Mouse (Mus musculus) liver, postnatal 0 days (tissue): ENCODE measurements around the gene Tmem202. TPM values are rescaled to one million over a fixed set of nuclear protein-coding genes. Genes with fewer than 3 reads are reported as not detected.

Source experiments
- ATAC-seq: fragments of 200-750 bp; cut with Nextera tagmentation; 2 replicates; pipeline ENCODE4 v1.8.0; 2017; ENCODE audit warnings: mild to moderate bottlenecking, moderate library complexity
- DNase-seq: peaks from one replicate; pipeline ENCODE4 v3.0.0-alpha.2; 2016
- H3K27ac ChIP-seq: fragments of 300-500 bp; sonication (generic); 2 replicates; pipeline ENCODE4 v1.5.1; 2014; ENCODE audit warnings: antibody characterized with exemption, moderate library complexity, mild to moderate bottlenecking, low read depth
- H3K27me3 ChIP-seq: fragments of 300-500 bp; sonication (generic); 2 replicates; pipeline ENCODE4 v1.6.1; 2014; ENCODE audit warnings: low read length, control low read depth, mixed read lengths; ENCODE audit not compliant: insufficient read depth
- H3K36me3 ChIP-seq: fragments of 300-500 bp; sonication (generic); replicated peaks from 2 replicates; pipeline ENCODE4 v1.6.1; 2014; ENCODE audit warnings: mild to moderate bottlenecking, control low read depth, low read length, moderate library complexity, mixed read lengths; ENCODE audit not compliant: insufficient read depth
- H3K4me1 ChIP-seq: fragments of 300-500 bp; sonication (generic); 2 replicates; pipeline ENCODE4 v1.6.1; 2014; ENCODE audit warnings: antibody characterized with exemption, mild to moderate bottlenecking, control low read depth; ENCODE audit not compliant: insufficient read depth
- H3K4me2 ChIP-seq: fragments of 300-500 bp; sonication (generic); 2 replicates; pipeline ENCODE4 v1.6.1; 2014; ENCODE audit warnings: low read depth, mild to moderate bottlenecking, low read length, moderate library complexity, mixed read lengths
- H3K4me3 ChIP-seq: fragments of 300-500 bp; sonication (generic); 2 replicates; pipeline ENCODE4 v1.5.1; 2014; ENCODE audit warnings: low read depth, low read length
- H3K9ac ChIP-seq: fragments of 300-500 bp; sonication (generic); replicated peaks from 2 replicates; pipeline ENCODE4 v1.6.1; 2014; ENCODE audit warnings: mild to moderate bottlenecking, moderate library complexity
- H3K9me3 ChIP-seq: fragments of 300-500 bp; sonication (generic); 2 replicates; pipeline ENCODE4 v1.6.1; 2016; ENCODE audit warnings: mild to moderate bottlenecking, control low read depth, low read length, mixed read lengths
- CTCF ChIP-seq: sonication (generic); IDR thresholded peaks from 2 replicates; pipeline ENCODE4 v1.5.1; 2016; ENCODE audit warnings: antibody characterized with exemption, low read depth
- EP300 ChIP-seq: IDR thresholded peaks from 2 replicates; pipeline ENCODE4 v1.6.1; 2016; ENCODE audit warnings: antibody characterized with exemption, low read depth, mild to moderate bottlenecking
- WGBS: fragments of 180-500 bp; shearing (Covaris S2); extraction: QIAGEN DNeasy Blood & Tissue Kit; methylation state at CpG from one replicate; pipeline ENCODE4 v1.1.7; 2014; ENCODE audit not compliant: insufficient replicate concordance; 5-methylcytosine and 5-hydroxymethylcytosine counted together
- polyA plus RNA-seq: library from polyadenylated mRNA; unstranded; fragments of >200 nt; fragmentation: Nextera tagmentation; extraction: Ambion mirVana; gene quantifications from 2 replicates; pipeline ENCODE4 v1.2.1, GENCODE M21; 2015

The Tmem202 gene
- polyA plus RNA-seq, 1 experiment from 2014 or later, result 0.19 TPM

- DNase-seq, result no peak
- Histone ChIP-seq H3K36me3 (no peaks in the 10 kb centered on the region; the same call in 1 of the 2 replicates), H3K4me3 (no peak overlapping the region), H3K9me3 (no peaks in the 10 kb centered on the region), H3K4me1 (peaks cover 13% of the 10 kb centered on the region), H3K27ac (0 out of 2 replicates have a peak overlapping the region, but pooled peaks have one; percentile 18), H3K27me3 (no peaks in the 10 kb centered on the region), H3K9ac (no peak overlapping the region), H3K4me2 (no peak overlapping the region)
- TF ChIP-seq CTCF, result no peak
- no peak for TF ChIP-seq EP300
- ATAC-seq, result peak; percentile 41; the same call in 1 of the 2 replicates
- WGBS, result 40% methylated on average over 5 of the region's 5 CpGs
Measured at GRCm38 (mm10) chr9:59544739-59545138, 5.1 kb upstream of the Tmem202 start.

GRCm38 (mm10) chr9:59542766-59543324 lies 3.2 kb upstream of the Tmem202 start:
- Histone ChIP-seq H3K4me1 (peaks cover 20% of the 10 kb centered on the region), H3K9ac (no peak overlapping the region), H3K27ac (no peak overlapping the region), H3K4me2 (peak overlapping the region; percentile 89), H3K27me3 (0 out of 2 replicates have a peak, but pooled peaks cover 5% of the 10 kb centered on the region), H3K9me3 (no peaks in the 10 kb centered on the region), H3K36me3 (no peaks in the 10 kb centered on the region), H3K4me3 (no peak overlapping the region)
- DNase-seq, result no peak
- TF ChIP-seq EP300 (no peak), CTCF (no peak)
- no peak for ATAC-seq

GRCm38 (mm10) chr9:59541617-59542016 lies 2.0 kb upstream of the Tmem202 start:
- WGBS, result 42% methylated on average over 6 of the region's 6 CpGs
- 0 out of 2 replicates have a peak overlapping the region, but pooled peaks have one; percentile 22 for H3K27ac ChIP-seq
- peaks cover 15% of the 10 kb centered on the region for H3K4me1 ChIP-seq
- H3K4me3 ChIP-seq, result peak overlapping the region; percentile 60
- peak overlapping the region; percentile 89 for H3K4me2 ChIP-seq
- DNase-seq (no peak), ATAC-seq (no peak)
- no peak overlapping the region for H3K9ac ChIP-seq
- no peaks in the 10 kb centered on the region for H3K9me3 ChIP-seq
- H3K36me3 ChIP-seq, result no peaks in the 10 kb centered on the region
- TF ChIP-seq CTCF (no peak), EP300 (no peak)
- 0 out of 2 replicates have a peak, but pooled peaks cover 5% of the 10 kb centered on the region for H3K27me3 ChIP-seq

GRCm38 (mm10) chr9:59537651-59538050 lies 2.0 kb downstream of the Tmem202 start:
- Histone ChIP-seq H3K9me3 (no peaks in the 10 kb centered on the region), H3K27ac (0 out of 2 replicates have a peak overlapping the region, but pooled peaks have one; percentile 29), H3K4me3 (no peak overlapping the region), H3K4me1 (peaks cover 15% of the 10 kb centered on the region), H3K4me2 (no peak overlapping the region), H3K9ac (no peak overlapping the region), H3K27me3 (0 out of 2 replicates have a peak, but pooled peaks cover 5% of the 10 kb centered on the region), H3K36me3 (no peaks in the 10 kb centered on the region)
- WGBS, result 53% methylated on average over 3 of the region's 3 CpGs
- peak; percentile 53 for TF ChIP-seq CTCF
- TF ChIP-seq EP300, result no peak
- peak; percentile 26 for DNase-seq
- ATAC-seq, result peak; percentile 31

- ATAC-seq (peak; percentile 78), DNase-seq (peak; percentile 37)
- peaks cover 3% of the 10 kb centered on the region; the same call in 1 of the 2 replicates for H3K4me1 ChIP-seq
- TF ChIP-seq CTCF (no peak), EP300 (no peak)
- H3K4me3 ChIP-seq, result no peak overlapping the region
- 0 out of 2 replicates have a peak, but pooled peaks cover 5% of the 10 kb centered on the region for H3K27me3 ChIP-seq
- no peaks in the 10 kb centered on the region for H3K36me3 ChIP-seq
- no peak overlapping the region for H3K9ac ChIP-seq
- 56% methylated on average over 4 of the region's 4 CpGs for WGBS
- H3K27ac ChIP-seq, result no peak overlapping the region
- no peaks in the 10 kb centered on the region for H3K9me3 ChIP-seq
- H3K4me2 ChIP-seq, result no peak overlapping the region
Measured at GRCm38 (mm10) chr9:59533889-59534288, 5.8 kb downstream of the Tmem202 start.

- no peak for TF ChIP-seq CTCF
- no peak for TF ChIP-seq EP300
- Histone ChIP-seq H3K4me2 (no peak overlapping the region), H3K4me3 (no peak overlapping the region), H3K27ac (no peak overlapping the region), H3K36me3 (no peaks in the 10 kb centered on the region), H3K4me1 (0 out of 2 replicates have a peak, but pooled peaks cover 2% of the 10 kb centered on the region), H3K9ac (no peak overlapping the region), H3K9me3 (no peaks in the 10 kb centered on the region), H3K27me3 (0 out of 2 replicates have a peak, but pooled peaks cover 4% of the 10 kb centered on the region)
- ATAC-seq (no peak), DNase-seq (no peak)
- WGBS, result 70% methylated on average over 2 of the region's 2 CpGs
Measured at GRCm38 (mm10) chr9:59533422-59533821, 6.2 kb downstream of the Tmem202 start.
